Mouse (Mus musculus) liver, adult (tissue): ENCODE measurements around the gene Ccdc171.

Experiments
- GATA4 ChIP-seq: IDR thresholded peaks from 2 replicates; pipeline ENCODE4 v1.6.1; 2014; ENCODE audit warnings: mild to moderate bottlenecking, low read length; ENCODE audit not compliant: insufficient replicate concordance

Ccdc171 gene

DNA sequence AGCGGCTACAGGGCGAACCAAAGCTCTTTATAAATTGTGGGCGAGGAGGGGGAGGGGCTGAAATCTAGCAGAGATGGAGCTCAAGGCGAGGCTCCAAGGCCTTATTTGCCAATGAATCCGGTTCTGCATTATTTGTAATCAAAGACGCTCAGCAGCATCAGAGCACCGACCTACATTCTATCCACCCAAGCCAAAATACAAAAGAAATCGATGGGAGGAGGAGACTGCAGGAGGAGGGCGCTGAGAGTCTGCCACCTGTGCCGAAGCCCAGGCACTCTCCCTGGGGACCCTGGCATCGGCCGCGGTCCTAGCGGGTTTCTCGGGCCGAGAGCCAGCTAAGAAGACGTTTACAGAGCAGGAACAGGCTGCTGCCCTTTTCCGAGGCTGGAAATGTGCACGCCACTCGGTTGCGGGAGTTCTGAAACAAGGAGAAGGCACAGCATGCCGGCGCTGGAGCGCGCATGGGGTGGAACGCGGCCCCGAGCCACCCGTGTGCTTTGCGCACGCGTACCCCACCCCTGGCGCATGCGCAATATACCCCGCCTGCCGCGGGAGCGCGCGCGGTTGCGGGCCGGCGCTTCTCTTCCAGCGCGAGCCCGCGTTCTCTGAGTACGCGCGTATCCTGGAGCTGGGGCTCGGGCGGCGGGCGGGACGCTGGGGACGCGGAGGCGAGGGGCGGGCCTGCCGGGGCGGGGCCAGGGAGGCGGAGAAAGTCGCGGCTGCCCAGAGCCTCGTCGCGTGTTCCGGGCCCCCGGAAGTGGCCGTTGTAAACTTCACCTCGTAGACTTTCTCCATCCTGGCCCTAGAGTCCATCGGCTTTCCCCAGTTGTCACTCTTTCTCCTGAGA lies at the start of gene Ccdc171:
Gene Ccdc171, plus strand, starts transcription at position 703 of the 847 bp plus-strand sequence.
- TF ChIP-seq GATA4 = peak; percentile 10; the same call in 1 of the 2 replicates

DNA sequence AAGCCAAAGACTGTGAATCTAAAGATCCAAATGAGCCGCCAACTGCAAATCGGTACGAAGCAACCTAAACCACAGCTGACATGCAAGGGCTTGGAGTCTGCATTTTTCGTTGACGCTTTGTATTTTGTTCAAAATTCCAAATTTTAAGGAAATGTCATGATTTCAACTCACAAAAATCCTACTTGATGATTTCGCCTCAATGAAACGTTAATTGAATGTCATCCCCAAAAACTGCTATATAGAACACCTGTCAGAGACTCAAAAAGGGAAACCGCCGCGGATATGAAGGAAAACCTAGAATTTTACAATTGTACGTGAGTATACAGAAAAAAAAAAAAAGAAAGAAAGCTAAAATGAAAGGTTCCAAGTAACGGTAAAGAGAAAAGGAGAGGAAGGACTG lies 40.1 kb upstream of the Ccdc171 start:
- TF ChIP-seq GATA4 = no peak

DNA sequence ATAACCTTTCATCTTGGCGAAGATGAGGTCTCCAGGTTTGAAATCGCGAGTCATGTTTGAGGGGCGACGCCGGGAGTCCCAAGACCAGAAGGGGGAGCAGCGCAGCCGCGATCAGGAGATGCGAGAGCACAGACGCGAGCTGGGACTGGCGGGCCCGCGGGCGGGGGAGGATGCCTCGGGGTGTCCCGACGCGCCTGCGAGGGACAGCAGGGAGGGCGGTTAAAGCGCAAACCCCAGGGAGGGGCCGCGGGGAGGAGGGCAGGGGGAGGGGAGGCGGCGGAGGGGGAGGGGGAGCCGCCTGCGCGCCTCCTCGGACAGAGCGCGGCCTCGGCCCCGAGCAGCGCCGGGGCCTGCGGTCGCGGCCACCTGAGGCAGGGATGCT lies 39.6 kb upstream of the Ccdc171 start:
- no peak; the same call in 1 of the 2 replicates for TF ChIP-seq GATA4

DNA sequence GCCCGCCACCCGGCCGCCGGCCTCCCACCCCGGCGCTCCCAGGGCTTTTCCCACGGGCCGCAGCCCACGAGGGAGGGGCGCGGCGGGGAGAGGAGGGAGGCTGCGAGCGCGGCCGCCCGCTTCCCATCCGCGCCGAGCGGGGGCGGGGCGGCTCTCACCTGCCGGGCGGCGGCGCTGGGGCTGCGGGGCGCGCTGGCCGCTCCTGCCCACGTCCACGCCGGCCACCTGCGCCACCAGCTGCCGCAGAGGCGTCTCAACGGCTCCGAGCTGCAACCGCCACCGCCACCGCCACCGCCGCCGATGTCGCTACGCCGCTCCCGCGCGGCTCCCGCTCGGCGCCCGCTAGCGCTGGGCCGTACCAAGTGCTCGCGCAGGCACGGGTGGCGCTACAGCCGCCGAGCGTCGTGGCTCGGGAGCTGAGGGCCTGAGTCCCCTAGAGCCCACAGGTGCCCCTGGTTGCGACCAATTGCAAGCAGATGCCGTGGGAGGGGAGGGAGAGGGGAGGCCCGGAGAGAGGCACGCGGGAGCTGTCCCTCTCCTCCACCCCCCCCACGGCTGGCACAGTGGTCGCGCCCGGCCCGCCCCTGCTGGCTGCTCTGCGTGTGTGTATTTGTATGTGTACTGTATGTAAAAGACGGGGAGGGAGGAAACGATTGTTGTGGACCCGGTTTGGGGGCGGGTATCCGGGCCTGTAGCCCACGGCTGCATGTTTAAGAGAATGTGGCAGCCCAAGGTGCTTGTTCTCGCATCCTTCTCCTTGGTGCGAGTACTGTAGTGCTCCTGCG lies 39.0 kb upstream of the Ccdc171 start, which contains the start of gene Psip1:
Gene Psip1, minus strand, starts transcription at position 343 of the 785 bp plus-strand sequence.
- TF ChIP-seq GATA4 = no peak

DNA sequence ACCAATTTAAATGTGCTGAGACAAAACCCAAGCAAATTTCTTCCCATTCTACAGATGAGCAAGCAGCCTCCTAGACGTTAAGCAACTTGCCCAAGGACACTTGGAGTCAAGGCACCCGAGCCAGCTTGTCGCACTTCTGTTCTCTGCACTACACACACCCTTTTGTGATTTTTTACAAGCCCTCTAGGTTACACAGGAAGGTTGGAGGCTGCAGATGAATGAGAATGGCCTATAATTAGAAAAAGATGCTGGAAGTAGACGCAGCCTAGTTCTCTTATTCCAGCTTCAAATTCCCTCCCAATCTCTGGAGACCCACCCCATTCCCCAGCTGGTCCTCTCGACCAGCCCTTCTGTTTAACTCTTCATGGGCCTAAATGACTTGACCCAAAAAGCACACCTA lies 36.2 kb upstream of the Ccdc171 start:
- no peak for TF ChIP-seq GATA4

DNA sequence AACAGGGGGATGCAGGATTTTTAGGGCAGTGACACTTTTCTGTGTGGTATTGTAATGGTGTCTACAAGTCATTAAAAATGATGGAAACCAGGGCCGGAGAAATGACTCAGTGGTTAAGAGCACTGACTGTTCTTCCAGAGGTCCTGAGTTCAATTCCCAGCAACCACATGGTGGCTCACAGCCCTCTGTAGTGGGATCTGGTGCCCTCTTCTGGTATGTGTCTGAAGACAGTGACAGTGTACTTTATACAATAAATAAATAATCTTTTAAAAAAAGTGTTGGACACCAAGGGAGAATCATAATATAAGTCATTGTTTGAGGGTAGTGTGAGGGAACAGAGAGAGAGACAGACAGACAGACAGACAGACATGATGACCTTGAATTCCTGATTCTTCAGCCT lies 32.2 kb upstream of the Ccdc171 start:
- no peak for TF ChIP-seq GATA4

DNA sequence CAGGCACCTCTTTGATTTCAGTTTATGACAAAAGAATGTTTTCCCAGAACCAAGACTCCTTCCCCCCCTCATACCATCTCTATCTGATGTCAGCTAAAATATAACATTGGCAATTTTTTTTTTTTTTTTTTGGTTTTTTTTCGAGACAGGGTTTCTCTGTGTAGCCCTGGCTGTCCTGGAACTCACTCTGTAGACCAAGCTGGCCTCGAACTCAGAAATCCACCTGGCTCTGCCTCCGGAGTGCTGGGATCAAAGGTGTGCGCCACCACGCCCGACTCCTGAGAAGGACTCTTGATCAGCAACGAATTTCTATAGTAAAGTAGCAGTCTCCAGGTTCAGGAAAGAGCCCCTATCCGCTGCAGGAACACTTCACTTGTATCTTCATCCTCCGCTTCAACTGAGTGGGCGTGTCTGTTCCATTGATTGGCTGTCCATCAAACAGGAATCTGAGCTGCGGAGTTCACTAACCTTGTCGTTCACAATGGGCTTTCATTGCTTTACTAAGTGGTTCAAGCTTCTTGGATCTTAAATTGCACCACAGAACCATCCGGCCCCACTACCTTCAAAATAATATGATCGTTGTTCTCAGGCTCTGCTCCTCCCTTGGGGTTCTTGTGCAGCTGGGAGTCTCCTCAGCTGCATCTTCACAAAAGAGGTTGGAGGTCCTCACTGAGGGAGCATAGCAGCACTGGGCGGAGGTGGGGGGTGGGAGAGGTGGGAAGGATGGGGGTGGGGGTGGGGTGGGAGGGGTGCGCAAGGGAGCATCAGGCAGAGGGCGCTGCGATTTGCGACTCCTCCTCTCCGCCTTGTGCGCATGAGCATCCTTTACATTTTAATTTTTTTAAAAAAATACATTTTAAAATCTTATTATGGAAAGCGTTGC lies 24.9 kb upstream of the Ccdc171 start:
- TF ChIP-seq GATA4 = no peak

DNA sequence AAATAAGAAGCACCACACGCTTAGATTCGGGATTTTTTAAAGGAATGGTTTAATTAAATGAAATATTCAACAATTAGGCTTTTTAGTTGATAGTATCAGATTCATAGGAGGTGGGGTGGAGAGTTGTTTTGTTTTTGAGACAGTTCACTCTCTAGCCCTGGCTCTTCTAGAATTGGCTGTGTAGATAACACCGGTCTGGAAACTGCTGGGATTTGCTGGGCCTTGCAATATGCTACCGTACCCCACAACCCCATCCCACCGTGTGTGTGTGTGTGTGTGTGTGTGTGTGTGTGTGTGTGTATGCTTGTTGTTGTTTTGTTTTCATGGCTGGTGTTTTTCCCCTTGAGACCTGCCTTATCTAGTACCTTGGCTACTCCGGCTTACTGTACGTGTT lies 24.3 kb upstream of the Ccdc171 start:
- no peak for TF ChIP-seq GATA4

DNA sequence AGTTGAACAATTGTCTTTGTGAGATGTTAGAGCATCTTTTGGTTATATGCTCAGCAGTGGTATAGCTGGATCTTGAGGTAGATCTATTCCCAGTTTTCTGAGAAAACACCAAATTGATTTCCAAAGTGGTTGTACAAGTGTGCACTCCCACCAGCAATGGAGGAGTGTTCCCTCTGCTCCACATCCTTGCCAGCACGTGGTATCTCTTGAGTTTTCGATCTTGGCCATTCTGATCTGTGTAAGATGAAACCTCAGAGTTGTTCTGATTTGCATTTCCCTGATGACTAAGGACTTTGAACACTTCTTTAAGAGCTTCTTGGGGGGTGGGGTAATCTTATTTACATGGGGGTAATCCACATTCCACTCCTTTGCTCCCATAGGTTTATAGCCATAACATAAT lies 15.7 kb upstream of the Ccdc171 start:
- no peak for TF ChIP-seq GATA4

DNA sequence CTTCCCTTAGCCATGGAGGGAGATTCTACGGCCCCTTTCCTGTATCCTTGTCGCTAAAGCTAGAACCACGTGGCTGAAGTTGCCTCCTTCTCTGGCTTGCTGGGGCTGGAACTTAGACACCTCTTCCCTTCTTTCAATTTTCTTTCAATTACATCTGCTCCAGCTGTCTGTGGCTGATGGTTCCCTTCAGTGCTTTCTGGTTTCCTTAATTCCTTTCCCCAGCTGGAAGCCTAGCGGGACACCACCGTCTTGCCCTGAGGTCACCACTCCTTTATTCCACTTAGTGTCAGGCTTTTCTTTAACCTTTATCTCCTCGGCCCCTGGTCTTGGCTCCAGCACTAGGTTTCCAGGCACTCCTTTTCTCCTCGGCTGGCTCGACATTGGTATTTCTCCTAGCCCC lies 14.3 kb upstream of the Ccdc171 start:
- TF ChIP-seq GATA4 = no peak

DNA sequence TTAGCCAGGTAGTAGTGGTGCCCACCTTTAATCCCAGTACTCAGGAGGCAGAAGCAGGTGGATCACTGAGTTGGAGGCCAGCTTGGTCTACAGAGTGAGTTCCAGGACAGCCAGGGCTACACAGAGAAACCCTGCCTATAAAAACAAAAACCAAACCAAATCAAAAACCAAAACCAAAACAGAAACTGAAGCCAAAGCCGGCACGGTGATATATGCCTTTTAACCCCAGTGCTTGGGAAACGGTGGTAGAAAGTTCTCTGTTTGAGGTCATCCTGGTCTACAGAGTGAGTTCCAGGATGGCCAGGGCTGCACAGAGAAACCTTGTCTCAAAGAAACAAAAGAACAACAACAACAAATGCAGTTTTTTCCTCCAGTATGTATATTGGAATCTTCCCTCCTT lies 13.1 kb upstream of the Ccdc171 start:
- no peak for TF ChIP-seq GATA4

DNA sequence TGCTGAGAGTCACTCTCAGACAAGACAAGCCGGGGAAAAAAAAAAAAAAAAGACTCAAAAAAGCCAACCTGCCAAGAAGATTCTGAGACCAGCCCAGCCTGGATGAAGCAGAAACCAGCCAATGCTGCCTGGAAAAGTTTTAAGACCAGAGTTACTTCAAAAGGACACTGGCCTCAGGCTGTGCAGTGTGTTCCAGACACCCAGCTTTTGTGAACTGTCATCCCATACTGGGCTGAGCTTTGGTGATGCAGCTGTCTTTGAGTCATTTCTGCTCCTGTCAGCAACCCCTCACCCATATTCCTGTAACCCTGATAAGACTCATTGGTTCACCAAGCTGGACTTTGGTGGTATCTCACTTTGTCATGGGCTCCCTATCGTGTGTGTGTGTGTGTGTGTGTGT lies 12.7 kb upstream of the Ccdc171 start:
- TF ChIP-seq GATA4 = no peak

DNA sequence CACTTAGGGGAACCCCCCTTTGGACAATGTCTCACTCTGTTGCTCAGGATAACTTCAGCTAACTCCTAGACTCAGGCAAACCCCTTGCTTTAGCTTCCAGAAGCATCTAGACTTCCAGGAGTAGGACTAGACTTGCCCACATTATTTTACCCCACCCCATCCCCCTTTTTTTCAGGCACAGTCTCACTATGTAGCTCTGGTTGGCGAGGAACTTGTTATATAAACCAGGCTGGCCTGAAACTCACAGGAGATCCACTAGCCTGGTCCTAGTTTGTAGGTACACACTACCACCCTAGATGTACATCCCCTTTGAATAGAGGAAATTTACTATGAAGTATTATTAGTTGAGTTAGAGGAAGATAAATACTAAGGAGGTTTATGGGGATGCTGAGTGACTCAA lies 11.2 kb upstream of the Ccdc171 start:
- TF ChIP-seq GATA4 = no peak

DNA sequence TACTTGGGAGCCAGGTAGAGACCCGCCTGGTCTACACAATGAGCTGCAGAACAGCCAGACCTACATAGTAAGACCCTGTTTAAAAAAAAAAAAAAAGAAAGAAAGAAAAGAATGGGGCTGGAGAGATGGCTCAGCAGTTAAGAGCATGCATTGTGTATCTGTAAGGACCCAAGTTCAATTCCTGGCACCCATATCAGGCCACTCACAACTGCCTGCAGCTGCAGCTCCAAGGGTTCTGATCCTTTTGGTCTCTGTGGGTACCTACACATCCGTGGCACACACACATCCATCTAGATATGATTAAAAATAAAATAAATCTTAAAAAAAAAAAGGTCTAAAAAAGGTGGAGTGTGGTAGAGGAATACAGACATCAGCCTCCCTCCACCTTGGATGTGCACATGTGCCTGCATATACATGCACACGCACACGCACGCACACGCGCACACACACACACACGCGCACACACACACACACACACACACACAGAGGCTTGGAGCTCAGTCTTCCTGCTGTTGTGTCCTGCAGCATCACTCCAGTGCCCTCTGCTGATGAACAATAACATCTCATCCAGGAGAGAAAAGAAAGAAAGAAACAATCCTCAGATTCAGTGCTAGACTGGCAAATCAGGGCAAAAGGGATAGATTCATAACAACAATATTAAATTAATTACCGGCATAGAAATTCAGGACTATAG lies 10.2 kb upstream of the Ccdc171 start:
- TF ChIP-seq GATA4 = no peak

DNA sequence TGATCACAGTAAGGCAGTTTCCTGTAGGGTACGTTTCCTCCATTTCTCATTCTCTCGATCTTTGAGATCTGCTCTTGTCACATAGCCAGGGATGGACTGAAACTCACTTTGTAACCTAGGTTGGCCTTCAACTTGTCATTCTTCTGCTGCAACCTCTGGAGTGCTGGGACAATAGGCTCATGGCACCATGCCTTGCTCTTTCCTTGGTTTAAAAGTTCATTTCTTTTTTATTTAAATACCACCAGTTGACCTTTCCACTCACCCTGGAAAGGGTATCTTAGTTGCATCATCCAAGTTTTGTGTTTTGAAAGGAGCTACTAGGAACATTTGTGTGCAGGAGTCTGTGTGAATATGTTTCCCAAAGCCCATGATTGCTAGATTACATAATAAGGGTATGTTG lies 6.2 kb upstream of the Ccdc171 start:
- TF ChIP-seq GATA4 = no peak
